Mouse (Mus musculus) mature B cell (primary cell): Measurements from ENCODE around the gene Ttc7b.

Experiments
- in situ Hi-C: fragments of 300-500 bp; cut with MboI; formaldehyde crosslinking; loops from 2 replicates; pipeline ENCODE4 v1.14.3; 2019

Ttc7b gene

DNA sequence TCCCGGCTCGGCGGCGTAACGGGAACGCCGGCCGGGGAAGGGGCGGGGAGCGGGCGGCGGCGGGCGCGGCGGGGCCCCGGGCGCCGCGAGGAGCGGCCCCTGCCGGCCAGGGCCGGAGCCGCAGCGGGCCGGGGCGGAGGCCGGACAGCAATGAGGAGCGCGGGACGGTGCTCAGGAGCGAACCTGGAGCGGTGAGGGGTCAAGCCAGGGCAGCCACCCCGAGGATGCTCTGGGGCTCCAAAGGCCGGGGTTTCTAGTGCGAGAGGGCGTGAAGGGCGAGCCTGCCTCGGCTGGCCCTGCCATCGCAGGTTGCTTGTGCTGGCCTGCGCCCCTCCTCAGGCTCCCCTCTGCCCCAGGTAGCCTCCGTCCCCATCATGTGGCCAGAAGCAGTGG is at the start of gene Ttc7b:
Gene Ttc7b (minus strand): TSS at position 33 of the 393 bp plus-strand sequence.
- in situ Hi-C loops: no loop called here

DNA sequence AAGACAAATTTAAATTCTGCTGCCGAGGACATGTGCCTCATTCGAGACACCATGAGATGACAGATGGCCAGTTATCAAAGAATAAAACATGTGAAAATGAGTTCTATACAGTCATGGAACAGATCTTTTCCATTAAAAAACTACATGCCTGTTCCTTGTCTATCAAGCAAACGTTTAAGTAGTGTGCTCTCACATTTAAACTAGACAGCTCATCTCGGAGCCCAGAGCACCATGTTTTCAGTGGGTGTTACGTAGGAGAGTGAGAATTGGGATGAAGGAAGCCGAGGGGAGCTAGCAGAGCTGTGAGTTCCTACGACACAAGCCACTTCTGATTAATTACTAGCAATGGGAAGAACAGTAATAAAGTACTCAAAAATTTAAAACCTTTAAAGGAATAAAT is 48.2 kb upstream of the Ttc7b start:
- in situ Hi-C loops: no loop called here

DNA sequence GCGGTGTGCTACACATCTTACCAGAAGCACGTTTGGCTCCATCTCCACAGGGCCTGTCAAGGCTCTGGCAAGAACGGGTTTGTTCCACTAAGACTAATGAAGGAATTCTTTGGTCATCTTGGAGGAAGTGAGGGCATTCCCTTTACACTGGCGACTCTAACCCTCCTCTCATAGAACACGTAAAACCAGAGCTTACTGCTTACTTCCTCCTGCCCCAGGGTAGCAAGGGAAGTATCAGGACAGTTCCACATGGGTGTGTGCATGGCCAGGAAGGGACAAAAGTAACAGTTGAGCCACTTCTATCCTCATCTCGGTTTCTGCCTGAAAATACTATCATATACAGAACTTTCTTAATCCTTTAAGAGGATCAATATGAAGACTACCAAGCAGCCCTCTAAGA is 47.5 kb upstream of the Ttc7b start:
- in situ Hi-C loops: no loop called here

DNA sequence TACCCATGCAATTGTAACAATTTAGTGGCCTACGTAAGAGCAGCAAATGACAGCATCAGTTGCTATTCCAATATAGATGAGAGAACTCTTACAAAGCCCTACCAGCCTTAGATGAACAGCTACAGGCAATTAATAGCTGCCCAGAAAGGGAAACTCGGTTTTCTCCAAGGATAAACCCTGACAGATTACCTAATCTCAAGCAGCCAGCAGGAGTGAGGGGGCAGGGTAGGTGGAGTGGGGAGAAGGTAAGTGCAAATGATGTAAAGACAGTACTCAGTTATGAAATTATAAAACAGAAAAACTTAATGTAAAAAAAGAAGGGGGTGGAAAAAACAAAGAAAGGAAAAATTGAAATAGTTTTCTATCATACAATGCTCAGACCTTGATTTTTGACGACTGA is 47.0 kb upstream of the Ttc7b start:
- in situ Hi-C loops: no loop called here

DNA sequence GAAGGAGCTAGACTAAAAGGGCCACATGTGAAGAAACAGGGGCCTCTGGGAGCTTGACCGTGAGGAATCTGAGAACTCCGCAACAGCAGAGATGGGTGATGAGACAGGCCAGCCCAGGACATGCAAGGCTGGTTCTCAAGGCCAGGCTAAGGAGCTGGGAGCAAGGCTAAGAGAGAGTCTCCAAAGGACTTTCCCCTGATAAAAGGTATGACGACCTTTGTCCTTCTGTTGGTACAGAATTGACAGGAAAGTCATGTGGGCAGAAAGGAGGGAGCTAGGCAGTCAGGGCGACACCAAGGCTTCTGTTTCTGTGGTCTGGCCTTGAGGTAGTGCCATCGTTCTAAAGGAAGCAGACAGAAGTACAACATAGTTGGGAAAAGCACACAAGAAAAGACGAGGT is 33.0 kb upstream of the Ttc7b start:
- in situ Hi-C loops: no loop called here

DNA sequence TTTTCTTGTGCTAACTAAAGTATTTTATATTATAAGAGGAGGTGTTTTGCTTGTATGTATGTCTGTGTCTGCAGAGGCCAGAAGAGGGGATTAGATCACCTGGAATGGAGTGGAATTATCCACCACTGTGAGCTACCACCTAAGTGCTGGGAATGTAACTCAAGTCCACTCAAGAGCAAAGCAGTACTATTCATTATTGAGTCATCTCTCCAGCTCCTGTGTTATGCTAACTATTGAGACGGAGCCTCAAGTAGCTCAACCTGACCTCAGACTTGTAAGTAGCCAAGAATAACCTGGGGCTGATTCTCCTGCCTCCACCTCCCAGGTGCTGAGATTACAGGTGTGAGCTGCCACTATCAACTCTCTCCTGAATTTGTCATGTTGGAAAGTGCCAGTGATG is 31.3 kb upstream of the Ttc7b start:
- in situ Hi-C loops: no loop called here

DNA sequence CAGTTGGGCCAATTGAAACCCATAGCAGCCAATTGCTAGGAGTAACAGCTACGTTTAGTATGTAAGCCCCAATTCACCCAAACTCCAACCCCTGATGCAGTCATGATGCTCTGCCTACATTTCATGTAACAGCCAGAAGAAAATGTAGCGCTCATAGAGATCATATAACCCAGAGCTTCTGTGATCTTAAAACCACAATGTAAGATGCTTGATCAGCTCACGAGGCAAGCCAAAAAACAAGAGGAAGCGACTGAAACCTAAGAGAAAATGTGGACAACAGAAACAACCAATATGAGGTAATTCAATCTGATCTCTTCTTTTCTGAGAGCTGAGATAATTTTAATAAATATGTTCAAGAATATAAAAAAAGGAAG is 23.6 kb upstream of the Ttc7b start:
- in situ Hi-C loops: no loop called here

DNA sequence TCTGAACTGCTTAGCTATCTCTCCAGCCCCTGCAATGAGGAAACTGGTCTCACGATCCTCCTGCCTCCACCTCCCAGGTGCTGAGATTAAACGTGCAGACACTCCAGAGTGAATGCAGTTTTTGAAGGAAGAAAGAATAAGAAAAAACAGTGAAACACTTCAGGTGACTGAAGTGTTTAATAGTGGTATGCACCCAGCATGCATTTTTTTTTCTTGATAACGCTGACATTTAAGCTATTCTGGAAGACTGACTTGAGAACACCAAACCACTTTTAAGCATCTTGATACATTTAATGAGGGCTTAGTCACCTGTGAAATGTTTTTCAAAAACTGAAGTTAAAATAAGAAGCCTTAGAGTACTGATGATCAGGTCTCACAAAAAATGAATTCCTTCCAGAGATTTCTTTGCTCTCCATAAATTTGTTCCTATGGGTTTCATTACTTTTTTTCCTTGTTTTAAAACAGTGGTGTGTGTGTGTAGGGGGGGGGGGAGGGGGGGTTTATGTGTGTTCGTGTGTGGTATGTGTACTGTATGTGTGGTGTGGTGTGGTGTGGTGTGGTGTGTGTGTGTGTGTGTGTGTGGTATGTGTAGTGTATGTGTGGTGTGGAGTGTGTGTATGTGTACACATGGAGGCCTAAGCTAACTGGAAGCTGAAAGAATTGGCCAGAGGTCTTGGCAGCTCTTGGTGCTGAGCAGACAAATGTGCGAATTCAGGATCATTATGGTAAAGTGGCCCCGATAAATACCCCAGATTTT is 23.0 kb upstream of the Ttc7b start:
- in situ Hi-C loops: no loop called here

DNA sequence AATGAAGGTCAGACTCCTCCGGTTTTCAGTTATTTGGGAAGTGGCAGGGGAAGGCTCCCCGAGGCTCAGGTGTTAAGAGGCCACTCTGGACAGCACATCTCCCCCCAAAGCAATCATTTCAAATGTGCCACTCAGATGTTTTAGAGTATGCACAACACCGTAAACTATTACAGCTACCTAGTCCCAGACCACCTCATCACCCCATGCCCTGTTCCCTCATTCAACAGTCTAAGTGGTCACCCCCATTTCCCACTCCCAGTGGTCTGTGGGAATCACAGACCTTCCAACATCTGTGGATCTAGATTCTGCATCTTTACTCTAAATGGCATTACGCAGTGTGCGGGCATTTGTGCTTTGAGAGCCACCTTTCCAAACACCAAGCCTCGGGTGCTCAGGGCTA is 21.9 kb upstream of the Ttc7b start:
- in situ Hi-C loops: no loop called here

DNA sequence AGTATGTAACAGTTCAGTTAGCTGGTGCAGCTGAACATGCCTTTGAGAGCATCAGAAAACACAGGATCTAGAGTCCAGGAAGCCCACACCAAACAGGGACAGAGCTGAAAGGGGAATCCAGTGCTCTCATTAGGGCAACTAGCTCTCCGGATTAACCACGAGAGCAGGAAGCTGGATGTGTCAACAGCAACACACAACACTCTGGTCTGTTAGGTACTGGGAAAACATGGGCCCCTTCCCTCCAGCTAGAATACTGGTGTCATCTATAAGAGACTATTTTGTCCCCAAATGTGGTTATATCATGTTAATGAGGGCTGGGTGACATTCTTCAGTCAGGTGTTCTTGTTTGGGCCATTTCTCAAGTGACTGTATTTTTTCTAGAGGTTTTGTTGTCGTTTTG is 21.4 kb upstream of the Ttc7b start:
- in situ Hi-C loops: no loop called here

DNA sequence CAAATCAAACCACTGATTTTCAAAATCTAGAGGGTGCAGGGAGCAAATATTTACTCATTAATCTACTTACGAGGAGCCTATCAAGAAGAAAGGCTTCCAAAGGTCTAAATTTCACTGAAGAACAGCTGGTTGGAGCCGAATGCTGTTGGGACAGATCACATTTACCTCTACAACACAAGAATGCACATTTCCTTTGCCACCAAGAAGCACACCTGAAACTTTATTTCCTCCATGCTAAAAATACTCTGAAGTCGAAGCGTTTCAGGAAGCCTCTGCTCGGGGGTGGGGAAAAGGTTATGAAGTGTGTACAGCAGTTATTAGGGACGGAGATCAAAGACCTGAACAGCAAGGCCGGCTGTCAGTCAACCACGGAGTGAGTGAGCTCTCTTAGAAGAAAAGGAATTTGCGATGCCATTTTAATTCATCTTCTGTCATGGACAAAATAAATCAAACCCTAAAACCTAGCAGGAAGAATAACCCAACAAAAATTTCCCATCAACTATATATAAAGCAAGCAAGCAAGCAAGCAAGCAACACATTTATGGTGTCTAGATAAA is 18.6 kb upstream of the Ttc7b start:
- in situ Hi-C loops: no loop called here

DNA sequence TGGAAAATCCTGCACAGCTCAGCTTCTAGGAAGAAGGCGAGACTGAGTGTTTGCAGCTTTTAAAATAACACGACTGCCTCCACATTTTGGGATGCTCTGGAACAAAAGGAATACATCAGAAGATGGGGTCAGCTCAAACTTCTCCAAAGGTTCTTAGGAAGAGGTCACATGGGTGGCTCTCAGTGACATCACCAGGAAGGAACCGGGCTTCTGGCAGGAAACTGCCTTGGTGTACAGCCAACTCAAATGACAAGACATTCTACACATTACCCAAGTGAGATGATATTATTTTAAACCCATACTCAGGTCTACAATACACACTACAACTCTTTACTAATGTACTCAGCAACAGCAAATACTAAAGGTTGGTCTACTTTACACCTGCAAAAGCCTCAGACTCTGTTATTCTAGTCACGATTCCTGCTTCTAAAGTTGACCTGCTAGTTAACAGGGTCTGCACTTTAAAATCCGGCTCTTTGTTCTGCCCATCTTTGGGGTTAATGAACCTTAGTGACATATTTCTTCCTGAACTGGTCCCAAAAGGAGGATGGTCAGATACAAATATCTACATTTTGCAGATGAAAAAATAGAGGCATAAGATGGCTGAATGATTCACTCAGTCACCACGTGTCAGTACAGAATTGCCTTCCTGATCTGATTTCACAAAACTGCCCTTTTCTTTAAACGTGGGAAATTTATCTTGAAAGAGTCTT is 18.0 kb upstream of the Ttc7b start:
- in situ Hi-C loops: no loop called here

DNA sequence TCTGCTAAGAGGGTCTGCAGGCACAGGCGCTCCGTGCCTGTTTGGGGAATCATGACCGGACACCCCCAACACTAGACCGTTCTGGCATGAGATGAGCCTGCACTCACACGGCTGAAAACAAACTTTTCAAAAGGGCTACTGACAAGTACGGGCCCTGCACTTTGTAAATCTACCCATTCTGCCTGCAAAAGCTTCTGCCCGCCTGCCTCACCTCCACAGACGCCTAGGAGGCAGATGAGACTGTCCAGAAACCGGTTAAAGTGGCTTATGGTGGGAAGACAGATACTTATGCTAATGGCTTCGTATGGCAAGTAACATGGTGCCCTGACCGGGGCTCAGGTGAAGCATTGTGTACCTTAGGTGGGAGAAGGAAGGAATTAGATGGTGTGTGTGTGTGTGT is 16.5 kb upstream of the Ttc7b start:
- in situ Hi-C loops: no loop called here

DNA sequence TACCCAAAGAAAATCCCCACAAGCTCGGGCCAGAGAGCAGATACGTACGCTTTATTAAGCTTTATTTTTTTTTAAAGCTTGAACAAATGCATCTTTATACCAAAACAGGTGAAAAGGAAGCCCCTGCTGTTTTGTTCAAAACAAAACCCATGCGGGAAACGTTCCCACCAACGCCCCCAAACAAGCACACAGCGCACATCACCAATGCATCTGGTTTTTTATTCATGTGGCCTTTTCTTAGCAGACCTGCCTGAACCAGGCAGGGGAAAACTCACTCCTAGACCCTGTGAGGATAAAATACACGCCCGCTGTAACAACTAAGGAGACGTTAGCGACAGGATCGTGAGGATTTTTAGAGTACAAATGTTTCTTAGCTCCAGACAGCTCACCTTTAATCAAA is 14.4 kb upstream of the Ttc7b start:
- in situ Hi-C loops: no loop called here

DNA sequence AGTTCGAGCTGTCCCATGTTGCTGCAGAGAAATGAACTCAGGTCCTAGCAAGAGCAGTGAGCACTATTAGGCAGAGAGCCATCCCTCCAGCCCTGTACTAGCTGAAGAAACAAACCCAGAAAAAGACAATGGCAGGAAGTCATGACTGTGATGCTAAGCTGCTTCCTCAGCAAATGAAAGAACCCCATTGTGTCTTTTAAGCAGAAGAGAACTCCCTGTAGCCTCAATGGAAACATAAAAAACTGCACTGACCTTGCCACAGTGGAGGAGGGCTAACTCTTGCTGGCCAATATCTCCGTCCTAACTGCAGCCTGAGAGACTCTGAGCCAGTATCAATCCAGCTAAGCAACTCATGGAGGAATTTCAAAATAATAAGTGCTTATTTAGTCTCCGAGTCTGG is 13.4 kb upstream of the Ttc7b start:
- in situ Hi-C loops: no loop called here

DNA sequence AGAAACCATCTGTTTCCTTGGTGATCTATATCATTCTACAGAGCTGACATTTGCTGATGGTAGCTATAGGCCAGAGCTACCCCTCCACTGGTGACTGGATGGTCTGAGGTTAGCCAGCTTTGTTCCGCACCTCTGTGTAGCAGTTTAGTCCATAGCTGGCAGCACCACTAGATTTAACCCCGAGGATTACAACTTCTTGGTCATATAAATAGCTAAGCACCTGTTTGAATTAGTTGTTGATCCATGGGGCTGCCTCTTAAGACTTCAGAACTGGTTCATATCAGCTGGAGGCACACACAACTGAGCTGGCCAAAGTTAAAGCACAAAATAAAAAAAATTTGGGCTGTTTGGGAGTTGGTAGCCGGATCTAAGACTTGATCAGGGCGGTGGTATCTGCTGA is 12.6 kb upstream of the Ttc7b start:
- in situ Hi-C loops: no loop called here

DNA sequence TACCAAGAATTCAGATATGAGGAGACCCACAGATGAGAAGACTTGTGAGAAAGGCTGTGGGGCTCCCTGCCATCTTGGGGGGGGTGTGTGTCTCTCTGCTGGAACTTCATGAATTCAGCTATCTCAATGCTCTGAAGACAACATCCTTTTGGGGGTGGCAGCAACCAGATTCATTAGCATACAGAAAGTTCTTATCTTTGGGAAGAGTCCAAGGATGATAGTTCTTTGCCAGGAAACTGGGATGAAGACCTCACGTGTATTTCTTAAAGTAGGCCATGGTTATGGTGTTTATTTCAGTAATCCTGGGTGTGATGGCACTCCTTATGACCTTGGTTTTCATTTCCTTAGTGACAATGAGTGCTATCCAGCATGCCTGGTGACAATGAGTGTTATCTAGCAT is 11.1 kb upstream of the Ttc7b start:
- in situ Hi-C loops: no loop called here

DNA sequence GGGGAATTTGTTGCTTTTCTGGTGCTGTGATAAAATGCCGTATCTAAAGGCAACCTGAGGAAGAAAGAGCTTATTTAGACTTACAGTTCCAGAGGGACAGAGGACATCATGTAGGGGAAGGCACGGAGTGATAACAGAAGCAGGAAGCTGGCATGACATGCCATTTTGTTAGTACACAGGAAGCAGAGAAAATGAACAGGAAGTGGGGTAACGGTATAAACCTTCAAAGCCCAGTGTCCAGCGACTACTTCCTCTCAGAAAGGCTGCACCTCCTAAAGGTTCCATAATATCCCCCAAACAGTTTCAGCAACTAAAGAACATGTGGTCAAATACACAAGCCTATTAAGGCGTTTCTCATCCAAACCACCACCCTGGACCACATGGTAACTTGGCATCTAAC is 10.2 kb upstream of the Ttc7b start:
- in situ Hi-C loops: no loop called here

DNA sequence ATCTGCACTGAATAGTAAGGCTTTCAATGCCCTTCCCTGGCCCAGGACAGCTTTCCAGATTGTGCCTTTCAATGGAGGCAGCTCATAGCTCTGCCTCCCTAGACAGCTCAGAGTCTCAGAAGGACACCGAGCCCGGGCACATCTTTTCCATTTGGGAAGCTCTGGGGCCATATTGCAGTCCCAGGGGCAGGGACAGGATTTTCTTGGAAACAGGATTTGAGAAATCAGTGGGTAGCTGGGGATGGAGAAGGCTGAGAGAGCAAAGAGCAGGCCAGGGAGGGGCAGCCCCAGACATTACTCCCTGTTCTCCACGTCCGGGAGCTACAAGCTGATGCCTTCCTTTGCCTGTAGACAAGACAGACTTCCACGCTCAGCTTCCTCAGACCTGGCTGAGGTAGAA is 9.0 kb upstream of the Ttc7b start:
- in situ Hi-C loops: no loop called here

DNA sequence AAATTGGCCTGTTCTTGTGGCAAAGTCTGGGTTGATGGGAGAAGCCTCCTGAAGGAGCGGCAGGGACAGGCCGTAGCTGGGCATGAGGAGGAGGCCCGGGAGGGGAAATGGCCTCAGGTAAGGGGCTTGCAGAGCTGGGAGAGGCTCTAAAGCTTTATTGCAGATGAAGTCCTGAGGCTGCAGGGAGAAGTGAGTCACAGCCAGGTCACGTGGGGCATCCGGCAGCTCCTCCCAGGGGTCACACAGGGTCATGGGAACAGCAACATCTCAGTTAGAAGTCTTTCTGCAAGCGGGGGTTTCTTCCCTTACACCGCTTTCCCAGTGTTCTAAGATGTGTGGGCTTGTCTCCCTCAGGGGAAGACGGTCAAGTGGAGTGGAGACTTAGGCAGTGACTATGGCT is 8.5 kb upstream of the Ttc7b start:
- in situ Hi-C loops: no loop called here

DNA sequence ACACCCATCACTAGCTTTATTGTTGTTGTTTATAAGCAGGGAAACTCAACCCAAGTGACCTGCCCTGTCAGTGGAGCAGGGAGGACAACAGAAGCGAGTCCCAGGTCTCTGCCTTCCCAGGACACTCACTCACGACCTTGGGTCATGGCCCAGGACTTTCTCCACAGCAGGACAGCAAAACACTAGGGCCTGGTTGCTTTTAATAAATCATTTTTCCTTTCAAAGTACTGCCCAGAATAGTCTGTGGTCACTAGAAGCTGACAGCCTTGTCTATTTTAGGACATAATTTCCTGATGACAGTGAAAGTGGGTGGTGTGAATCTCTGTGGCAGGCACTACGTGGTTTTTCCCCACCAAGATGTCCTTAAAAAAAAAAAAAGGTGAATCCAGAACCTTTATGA is 7.6 kb upstream of the Ttc7b start:
- in situ Hi-C loops: no loop called here

DNA sequence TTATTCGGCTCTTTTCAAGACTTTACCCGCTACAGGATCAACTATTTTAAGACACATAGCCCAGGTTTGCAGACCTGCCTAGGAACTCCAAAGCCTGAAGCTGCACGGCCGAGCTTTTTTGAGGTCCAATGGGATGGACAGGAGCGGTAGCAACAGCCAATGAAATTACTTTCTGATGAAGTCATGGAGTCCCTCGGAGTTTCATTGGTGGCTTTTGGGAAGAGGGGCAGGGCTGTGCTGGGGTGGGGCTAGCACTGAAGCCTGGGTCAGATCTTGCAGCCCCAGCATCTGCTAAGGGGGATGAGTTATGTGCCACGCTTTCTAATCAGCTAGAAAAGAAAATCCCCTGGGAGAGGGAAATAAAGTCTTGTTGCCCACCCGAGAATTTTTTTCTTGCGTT is 7.1 kb upstream of the Ttc7b start:
- in situ Hi-C loops: no loop called here

DNA sequence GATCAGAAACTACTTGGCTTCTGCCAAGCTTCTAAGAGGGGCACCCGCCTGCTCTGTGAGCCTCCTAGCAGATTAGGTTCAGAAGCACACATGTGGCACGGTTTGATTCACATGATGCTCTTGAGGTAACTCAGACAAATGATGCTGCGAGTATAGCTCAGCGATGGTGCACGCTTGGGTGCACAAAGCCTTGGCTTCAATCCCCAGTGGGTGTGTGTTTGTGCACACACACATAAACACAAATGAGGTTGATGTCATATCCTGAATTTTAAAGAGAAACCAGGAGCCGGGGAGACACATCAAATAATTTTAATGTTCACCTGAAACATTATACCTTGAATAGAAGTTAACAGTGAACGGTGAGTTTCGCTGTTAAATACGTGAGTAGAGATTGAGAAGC is 6.6 kb upstream of the Ttc7b start:
- in situ Hi-C loops: no loop called here

DNA sequence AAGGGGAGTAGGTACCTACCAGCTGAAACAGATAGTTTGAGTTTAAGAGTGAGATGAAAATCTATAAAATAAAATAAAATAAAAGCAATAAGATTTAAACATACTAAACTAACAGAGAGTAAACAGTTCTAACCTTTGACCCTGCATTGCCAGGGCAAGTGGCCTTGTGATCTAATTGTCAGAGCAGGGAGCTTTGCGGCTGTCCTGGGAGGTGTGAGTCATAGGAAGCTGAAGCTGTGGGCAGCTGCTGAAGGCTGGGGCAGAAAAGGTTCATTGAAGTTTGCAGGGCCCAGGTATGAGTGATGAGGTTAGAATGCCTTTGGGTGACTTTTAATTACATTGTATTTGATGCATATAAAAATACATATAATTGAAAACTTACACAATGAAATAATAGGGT is 5.3 kb upstream of the Ttc7b start:
- in situ Hi-C loops: no loop called here
